ENCODE assay signal across 24 mouse cellular contexts in genomic region chr10:82849686-82850353, GRCm38 (mm10). TPM values are rescaled to one million over a fixed set of nuclear protein-coding genes. Genes with fewer than 3 reads are reported as not detected.
DNase-seq lines count a peak whose midpoint lies in the region; ATAC-seq and TF ChIP-seq lines count a peak whose summit lies in the region.
"Had no signal": no experiment of that assay in that cellular context is flagged by ENCODE, and none has a peak within 500 bp of the region (broad histone marks: within the 10 kb centered on the region; RNA-seq: fewer than 3 reads in every experiment).

No protein-coding gene starts in this region.

- 38% methylated on average over 16 of the region's 16 CpGs for WGBS in kidney, embryonic 15.5 days
- WGBS in lung, postnatal 0 days = 63% methylated on average over 16 of the region's 16 CpGs
- 34% methylated on average over 16 of the region's 16 CpGs for WGBS in embryonic facial prominence, embryonic 12.5 days
- WGBS in limb, embryonic 13.5 days = 14% methylated on average over 16 of the region's 16 CpGs

- H3K9me3 ChIP-seq in kidney, embryonic 15.5 days (replicated peaks) = no peaks in the 10 kb centered on the region
- no peaks in the 10 kb centered on the region for H3K9me3 ChIP-seq in lung, postnatal 0 days (ENCODE audit: low read length)
- no peaks in the 10 kb centered on the region for H3K9me3 ChIP-seq in embryonic facial prominence, embryonic 12.5 days
- no peaks in the 10 kb centered on the region for H3K9me3 ChIP-seq in limb, embryonic 13.5 days
- H3K9me3 ChIP-seq: forebrain, embryonic 12.5 days; hindbrain, embryonic 13.5 days; midbrain, embryonic 15.5 days had no signal

- H3K36me3 ChIP-seq in kidney, embryonic 15.5 days = no peaks in the 10 kb centered on the region
- H3K36me3 ChIP-seq in lung, postnatal 0 days (ENCODE audit: insufficient read depth, low read length) = no peaks in the 10 kb centered on the region
- H3K36me3 ChIP-seq in embryonic facial prominence, embryonic 12.5 days = no peaks in the 10 kb centered on the region
- H3K36me3 ChIP-seq in limb, embryonic 13.5 days = no peaks in the 10 kb centered on the region
- H3K36me3 ChIP-seq: forebrain, embryonic 12.5 days; hindbrain, embryonic 13.5 days; midbrain, embryonic 15.5 days had no signal

- peak overlapping the region; percentile 54 for H3K27ac ChIP-seq in kidney, embryonic 15.5 days
- H3K27ac ChIP-seq in lung, postnatal 0 days (ENCODE audit: low read length) = no peak overlapping the region
- H3K27ac ChIP-seq in embryonic facial prominence, embryonic 12.5 days = 0 out of 2 replicates have a peak overlapping the region, but pooled peaks have one; percentile 17
- no peak overlapping the region; the same call in 1 of the 2 replicates for H3K27ac ChIP-seq in limb, embryonic 13.5 days
- H3K27ac ChIP-seq: forebrain, embryonic 12.5 days; hindbrain, embryonic 13.5 days; left cerebral cortex, adult 2 months; midbrain, embryonic 15.5 days had no signal

- no peak overlapping the region for H3K9ac ChIP-seq in kidney, embryonic 15.5 days
- no peak overlapping the region for H3K9ac ChIP-seq in lung, postnatal 0 days (replicated peaks; ENCODE audit: low read depth)
- no peak overlapping the region for H3K9ac ChIP-seq in embryonic facial prominence, embryonic 12.5 days
- H3K9ac ChIP-seq in limb, embryonic 13.5 days = no peak overlapping the region
- H3K9ac ChIP-seq: forebrain, embryonic 12.5 days; hindbrain, embryonic 13.5 days; midbrain, embryonic 15.5 days had no signal

- no peak overlapping the region for H3K4me2 ChIP-seq in kidney, embryonic 15.5 days
- H3K4me2 ChIP-seq in lung, postnatal 0 days (replicated peaks; ENCODE audit: low read depth, low read length) = no peak overlapping the region
- no peak overlapping the region for H3K4me2 ChIP-seq in embryonic facial prominence, embryonic 12.5 days (replicated peaks)
- H3K4me2 ChIP-seq in limb, embryonic 13.5 days (replicated peaks) = no peak overlapping the region
- H3K4me2 ChIP-seq: forebrain, embryonic 12.5 days; hindbrain, embryonic 13.5 days; midbrain, embryonic 15.5 days had no signal

- no peak overlapping the region for H3K4me3 ChIP-seq in kidney, embryonic 15.5 days (replicated peaks)
- no peak overlapping the region for H3K4me3 ChIP-seq in lung, postnatal 0 days (ENCODE audit: low read depth, low read length)
- H3K4me3 ChIP-seq in embryonic facial prominence, embryonic 12.5 days = no peak overlapping the region
- H3K4me3 ChIP-seq in limb, embryonic 13.5 days = no peak overlapping the region
- H3K4me3 ChIP-seq: forebrain, embryonic 12.5 days; hindbrain, embryonic 13.5 days; left cerebral cortex, adult 2 months; midbrain, embryonic 15.5 days; myocyte had no signal

- ATAC-seq in kidney, embryonic 15.5 days (replicated peaks; ENCODE audit: low FRiP score) = peak; percentile 59
- ATAC-seq in lung, postnatal 0 days = peak; percentile 2; the same call in 1 of the 2 replicates
- no peak for ATAC-seq in embryonic facial prominence, embryonic 12.5 days (ENCODE audit: insufficient number of reproducible peaks, insufficient read depth, low FRiP score, low TSS enrichment)
- peak; percentile 57 for ATAC-seq in limb, embryonic 13.5 days (ENCODE audit: low FRiP score, low read depth)
- ATAC-seq: activated CD4-positive, CD25-positive, alpha-beta regulatory T cell, adult 4 months; midbrain, embryonic 15.5 days had no signal

- no peak for TF ChIP-seq CTCF in lung, postnatal 0 days (IDR thresholded peaks at IDR 0.05)

- no peak for TF ChIP-seq EP300 in lung, postnatal 0 days (IDR thresholded peaks at IDR 0.05)

- no peak for DNase-seq in kidney, postnatal 25 days
- peak; percentile 6 for DNase-seq in lung, postnatal 0 days (ENCODE audit: low spot score)
- no peak for DNase-seq in lung, postnatal 36 days
- DNase-seq in adrenal gland, postnatal 14 days = no peak
- no peak for DNase-seq in left cerebral cortex, adult 18-20 months (ENCODE audit: low spot score in 2 of 2)
- DNase-seq: adrenal gland, adult 8-10 months; cerebellum, adult 8-10 months; cerebellum, postnatal 36 days; embryo, embryonic 11 days; gastrocnemius, postnatal 36 days; kidney, adult 11 months; lung, postnatal 4 days; right cerebral cortex, adult 18-20 months; thymus, adult 18-20 months; thymus, postnatal 4 days had no signal

- H3K4me1 ChIP-seq in kidney, embryonic 15.5 days = peaks cover 24% of the 10 kb centered on the region
- no peaks in the 10 kb centered on the region for H3K4me1 ChIP-seq in lung, postnatal 0 days (ENCODE audit: insufficient read depth, low read depth, low read length)
- peaks cover 10% of the 10 kb centered on the region; the same call in 1 of the 2 replicates for H3K4me1 ChIP-seq in embryonic facial prominence, embryonic 12.5 days
- H3K4me1 ChIP-seq in limb, embryonic 13.5 days = peaks cover 11% of the 10 kb centered on the region
- H3K4me1 ChIP-seq: hindbrain, embryonic 13.5 days; midbrain, embryonic 15.5 days had no signal

- H3K27me3 ChIP-seq in kidney, embryonic 15.5 days = no peaks in the 10 kb centered on the region
- H3K27me3 ChIP-seq in lung, postnatal 0 days (replicated peaks; ENCODE audit: insufficient read depth, low read length) = no peaks in the 10 kb centered on the region
- H3K27me3 ChIP-seq in embryonic facial prominence, embryonic 12.5 days = no peaks in the 10 kb centered on the region
- H3K27me3 ChIP-seq in limb, embryonic 13.5 days = no peaks in the 10 kb centered on the region
- H3K27me3 ChIP-seq: forebrain, embryonic 12.5 days; hindbrain, embryonic 13.5 days; midbrain, embryonic 15.5 days had no signal

RNA-seq across cellular contexts. Expression of gene Txnrd1, which starts 16.1 kb away (rescaled TPM):
- polyA plus RNA-seq in kidney, embryonic 15.5 days (2015; fragmentation: Nextera tagmentation; extraction: Ambion mirVana) = 105 and 107 TPM in 2 replicates
- polyA plus RNA-seq in lung, postnatal 0 days (2015; fragmentation: Nextera tagmentation; extraction: Ambion mirVana) = 34.6 and 40.0 TPM in 2 replicates
- polyA plus RNA-seq in embryonic facial prominence, embryonic 12.5 days (2016; fragmentation: Nextera tagmentation; extraction: Ambion mirVana) = 143 and 148 TPM in 2 replicates
- 105 and 116 TPM in 2 replicates for polyA plus RNA-seq in limb, embryonic 13.5 days (2015; fragmentation: Nextera tagmentation; extraction: Ambion mirVana)
- total RNA-seq in adrenal gland, postnatal 14 days (2021) = 106 and 115 TPM in 2 replicates
- total RNA-seq in left cerebral cortex, adult 18-20 months (2021) = 10 to 100 TPM; 50.2 to 53.9 TPM

RNA-seq across cellular contexts. Expression of gene Eid3, which starts 16.6 kb away (rescaled TPM):
- 0.19 and 0.24 TPM in 2 replicates for polyA plus RNA-seq in kidney, embryonic 15.5 days (2015; fragmentation: Nextera tagmentation; extraction: Ambion mirVana)
- polyA plus RNA-seq in lung, postnatal 0 days (2015; fragmentation: Nextera tagmentation; extraction: Ambion mirVana) = not detected in 2 replicates
- 0.34 and 0.56 TPM in 2 replicates for polyA plus RNA-seq in embryonic facial prominence, embryonic 12.5 days (2016; fragmentation: Nextera tagmentation; extraction: Ambion mirVana)
- polyA plus RNA-seq in limb, embryonic 13.5 days (2015; fragmentation: Nextera tagmentation; extraction: Ambion mirVana) = 0.49 and 0.51 TPM in 2 replicates
- total RNA-seq in adrenal gland, postnatal 14 days (2021) = 2.3 and 3.0 TPM in 2 replicates
- 1 to 10 TPM in 1 of 2 experiments, under 1 TPM in 1; 0.84 to 1.3 TPM for total RNA-seq in left cerebral cortex, adult 18-20 months (2021)

Comparison
In these comparisons a context has a peak if more than half of its experiments do, and no peak if none do; other contexts are left out.
1. H3K27ac ChIP-seq: peak in kidney, embryonic 15.5 days (single experiment) and embryonic facial prominence, embryonic 12.5 days (single experiment); none in lung, postnatal 0 days (single experiment) and limb, embryonic 13.5 days (single experiment).